Mouse (Mus musculus) cerebellum, adult 11 months (tissue): ENCODE measurements around the gene Snrpc.

Experiments
- DNase-seq: peaks from one replicate; pipeline ENCODE4 v3.0.0; 2022

Gene Snrpc

DNA sequence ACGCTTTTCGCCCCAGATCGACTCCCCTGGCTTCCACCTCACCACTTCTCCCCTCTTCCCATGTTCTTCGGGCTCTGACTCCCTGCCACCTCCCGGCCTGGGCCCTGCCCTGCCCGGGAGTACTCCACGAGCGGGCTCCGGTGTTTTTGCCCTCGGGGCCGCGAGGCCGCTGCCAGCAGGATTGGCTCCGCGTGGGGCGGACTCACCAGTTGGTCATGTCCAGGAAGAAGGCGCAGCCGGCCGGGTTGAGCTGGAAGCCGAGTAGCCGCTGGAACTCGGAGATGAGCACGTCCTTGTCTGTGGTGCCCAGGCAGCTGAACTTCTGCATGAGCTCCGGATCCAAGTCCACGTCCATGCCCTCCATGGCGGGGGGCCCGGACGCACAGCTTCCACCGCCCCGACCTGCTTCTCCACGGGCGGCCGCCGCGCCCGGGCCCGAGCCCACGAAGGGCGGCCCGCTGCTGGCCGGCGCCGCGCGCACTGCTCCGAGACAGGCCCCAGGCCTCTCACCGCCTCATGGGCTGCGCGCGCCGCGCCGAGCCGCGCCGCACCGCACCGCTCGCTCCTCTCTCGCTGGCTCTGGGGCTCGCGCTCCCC, 17.9 kb upstream of the Snrpc start:
- DNase-seq, result peak; percentile 66

DNA sequence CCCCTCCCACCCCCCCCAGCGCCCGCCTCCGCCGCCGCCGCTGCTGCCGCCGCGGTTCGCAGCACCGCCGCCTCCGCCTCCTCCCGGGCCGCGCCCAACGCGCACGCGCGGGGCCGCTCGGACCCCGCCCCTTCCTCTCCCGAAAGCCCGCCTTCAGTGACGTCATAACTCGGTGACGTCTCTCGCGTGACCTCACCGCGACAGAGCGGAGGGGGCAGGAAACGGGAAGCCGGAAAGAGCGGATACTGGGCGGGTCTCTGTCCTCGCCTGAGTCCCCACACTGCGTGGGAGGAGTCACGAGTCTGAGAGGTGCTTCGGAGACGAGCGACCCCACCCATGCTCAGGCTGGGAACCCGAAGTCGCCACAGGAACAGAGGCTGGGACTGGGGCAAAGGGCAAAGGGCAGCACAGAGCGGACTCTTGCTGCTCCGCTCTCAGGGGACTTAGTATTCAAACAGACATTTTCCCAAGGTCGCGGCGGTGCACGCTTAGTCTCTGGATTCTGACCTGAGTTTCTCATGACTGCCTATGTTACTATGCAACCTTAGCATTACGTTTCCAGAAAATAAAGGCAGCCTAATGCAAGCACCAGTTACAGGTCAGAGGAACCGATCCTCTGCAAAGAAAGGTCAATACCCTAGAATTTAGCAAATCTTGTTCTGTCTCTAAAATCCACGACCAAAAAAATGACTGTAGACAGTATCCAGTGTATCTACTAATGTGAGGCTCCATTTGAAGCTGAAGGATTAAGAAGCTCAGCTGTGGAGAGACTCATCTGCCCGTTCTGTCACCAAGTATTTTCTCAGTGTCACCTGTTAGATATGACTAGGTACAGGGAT, 17.2 kb upstream of the Snrpc start, which contains the start of gene D17Wsu92e:
Gene D17Wsu92e (minus strand): TSS at position 81 of the 839 bp plus-strand sequence.
- DNase-seq, result peak; percentile 98

DNA sequence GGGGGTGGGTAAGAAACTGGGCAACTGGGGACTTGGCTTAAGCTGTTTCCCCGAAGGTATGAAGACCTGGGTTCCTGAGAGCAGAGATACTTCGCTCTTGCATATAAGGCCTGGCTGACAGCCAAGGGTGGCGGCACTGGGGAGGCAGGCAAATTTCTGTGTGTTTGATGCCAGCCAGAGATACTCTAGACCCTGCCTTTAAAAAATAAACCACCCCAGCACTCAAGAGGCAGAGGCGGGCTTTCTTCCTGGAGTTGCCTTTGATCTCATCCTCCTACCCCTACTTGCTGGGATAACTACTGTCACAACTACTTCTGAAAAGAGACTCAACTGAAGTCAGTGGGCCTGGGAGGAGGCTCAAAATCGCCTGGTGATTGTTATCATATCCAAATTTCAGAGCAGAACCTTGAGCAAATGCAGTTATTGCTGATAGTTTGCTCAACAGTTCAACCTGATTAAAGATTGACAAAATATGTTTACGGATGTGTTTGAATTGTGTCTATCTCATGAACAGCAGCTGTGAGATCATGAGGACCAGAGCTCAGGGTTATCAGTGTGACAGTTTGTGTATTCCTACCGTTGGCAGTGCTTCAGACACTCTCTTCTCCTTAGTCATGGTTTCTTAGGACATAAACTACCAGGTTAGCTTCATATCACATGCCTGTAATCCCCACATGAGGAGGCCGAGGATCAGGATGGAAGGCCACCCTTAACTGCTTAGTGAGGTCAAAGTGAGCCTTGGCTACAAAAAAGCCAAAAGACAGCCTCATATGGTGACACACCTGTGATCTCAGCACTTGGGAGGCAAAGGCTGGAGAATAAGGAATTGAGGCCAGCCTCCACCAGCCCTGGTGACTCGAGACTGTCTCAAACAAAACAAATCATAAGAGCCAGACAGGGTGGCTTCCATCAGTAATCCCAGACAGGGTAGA, 16.3 kb upstream of the Snrpc start:
- peak; percentile 48 for DNase-seq

GRCm38 (mm10) chr17:27823142-27823905, 14.6 kb upstream of the Snrpc start:
- DNase-seq, result no peak

- DNase-seq, result no peak
Observed at GRCm38 (mm10) chr17:27824941-27825340, 13.0 kb upstream of the Snrpc start.

GRCm38 (mm10) chr17:27825539-27825938, 12.4 kb upstream of the Snrpc start:
- no peak for DNase-seq

DNA sequence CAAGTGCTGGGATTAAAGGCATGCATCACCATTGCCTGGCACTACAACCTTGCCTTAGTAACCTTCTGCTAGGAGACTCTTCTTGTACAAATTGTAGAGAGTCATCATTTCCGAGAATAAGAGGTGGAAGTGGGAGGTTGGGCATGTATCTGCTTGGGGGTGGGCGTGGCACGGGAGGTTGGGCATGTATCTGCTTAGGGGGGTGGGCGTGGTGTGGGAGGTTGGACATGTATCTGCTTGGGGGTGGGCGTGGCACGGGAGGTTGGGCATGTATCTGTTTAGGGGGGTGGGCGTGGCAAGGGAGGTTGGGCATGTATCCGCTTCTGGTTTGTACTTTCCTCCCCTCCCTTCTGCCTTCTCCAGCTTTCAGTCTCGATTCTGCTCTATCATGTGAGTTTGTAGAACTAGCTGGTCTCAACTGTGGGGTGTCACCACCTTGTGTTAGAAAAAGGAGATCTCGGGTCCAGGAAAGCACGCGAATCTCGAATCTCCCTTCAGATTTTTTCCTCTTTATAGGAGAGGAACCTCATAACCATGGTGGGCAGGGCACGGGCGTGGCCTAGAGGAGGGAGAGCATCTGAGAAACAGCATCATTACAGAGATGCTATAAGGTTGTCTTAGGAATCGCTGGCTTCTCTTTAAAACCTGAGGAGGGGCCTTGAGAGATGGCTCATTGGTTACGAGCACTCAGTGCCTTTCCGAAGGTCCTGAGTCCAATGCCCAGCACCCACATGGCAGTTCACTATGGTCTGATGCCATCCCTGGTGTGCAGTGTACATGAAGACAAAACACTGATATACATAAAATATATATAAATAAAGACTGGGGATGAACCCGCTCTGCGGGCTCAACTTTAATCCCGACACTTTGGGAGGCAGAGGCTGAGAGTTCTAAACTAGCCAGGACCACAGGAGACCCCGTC, 11.7 kb upstream of the Snrpc start:
- no peak for DNase-seq

DNA sequence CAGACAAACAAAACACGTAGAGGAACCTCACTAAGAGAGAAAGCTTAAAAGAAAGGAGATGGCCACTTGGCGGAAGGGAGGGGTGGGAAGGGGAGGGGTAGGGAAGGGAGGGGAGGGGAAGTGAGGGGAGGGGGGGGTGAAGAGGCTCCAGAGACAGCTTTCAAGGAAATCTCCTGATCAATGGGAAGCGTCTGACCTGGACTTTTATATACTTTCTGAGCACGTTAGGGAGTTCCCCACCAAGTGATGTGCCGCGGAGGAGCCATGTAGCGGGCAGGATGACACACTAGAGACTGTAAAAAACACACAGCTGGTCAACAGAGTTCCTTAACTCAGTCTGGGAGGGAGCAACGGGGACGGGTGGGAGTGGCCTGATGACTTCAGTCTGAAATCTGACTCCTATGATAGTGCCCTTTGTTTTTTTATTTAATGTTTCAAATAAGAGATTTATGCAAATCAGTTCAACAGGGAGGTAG, 11.0 kb upstream of the Snrpc start:
- DNase-seq, result no peak

GRCm38 (mm10) chr17:27827511-27827910, 10.4 kb upstream of the Snrpc start:
- DNase-seq, result no peak

GRCm38 (mm10) chr17:27830411-27830810, 7.5 kb upstream of the Snrpc start:
- no peak for DNase-seq

- peak; percentile 92 for DNase-seq
Observed at GRCm38 (mm10) chr17:27839469-27840252, 1.7 kb downstream of the Snrpc start.

- DNase-seq, result no peak
Observed at GRCm38 (mm10) chr17:27848351-27848750, 10.4 kb downstream of the Snrpc start.

- DNase-seq, result no peak
Observed at GRCm38 (mm10) chr17:27851076-27851475, 13.1 kb downstream of the Snrpc start.

GRCm38 (mm10) chr17:27856265-27856797, 18.4 kb downstream of the Snrpc start, which contains the start of gene Uhrf1bp1:
Gene Uhrf1bp1 (plus strand): TSS chr17:27856441.
- DNase-seq, result peak; percentile 74

- no peak for DNase-seq
Observed at GRCm38 (mm10) chr17:27856798-27857648, 19.1 kb downstream of the Snrpc start.

DNA sequence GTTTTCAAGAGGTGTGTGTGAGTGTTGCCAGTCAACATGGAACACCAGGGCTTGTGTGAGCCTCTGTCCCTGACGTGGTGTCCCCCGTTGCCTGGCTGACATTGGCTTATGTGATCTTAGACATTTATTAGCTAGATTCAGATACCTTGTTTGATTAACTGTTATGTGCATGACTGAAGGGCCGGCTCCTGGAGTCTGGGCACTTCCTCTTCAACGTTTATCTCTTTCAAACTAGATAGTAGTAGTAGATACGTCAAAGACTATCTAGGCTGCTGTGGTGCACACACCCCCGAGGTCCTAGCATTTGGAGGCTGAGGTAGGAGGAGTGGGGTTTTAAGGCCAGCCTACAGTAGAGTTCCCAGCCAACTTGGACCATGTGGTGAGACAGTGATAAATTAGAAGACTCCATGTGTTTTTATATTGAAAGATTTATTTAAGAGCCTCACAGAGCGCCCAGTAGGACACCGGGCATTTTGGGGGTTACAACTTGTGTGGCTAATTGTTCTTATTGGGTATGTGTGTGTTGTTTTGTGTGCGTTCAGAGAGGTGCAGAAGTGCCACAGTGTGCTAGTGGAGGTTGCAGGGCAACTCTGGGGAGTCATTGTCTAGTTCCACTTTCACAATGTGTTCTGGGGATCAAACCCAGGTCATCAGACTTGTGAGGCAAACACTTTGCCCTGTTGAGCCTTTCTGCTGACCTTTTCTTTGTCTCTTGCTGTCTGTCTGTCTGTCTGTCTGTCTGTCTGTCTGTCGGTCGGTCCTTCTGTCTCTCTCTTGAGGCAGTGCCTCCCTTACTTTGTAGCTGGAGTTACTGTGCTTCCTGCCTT, 19.9 kb downstream of the Snrpc start:
- DNase-seq, result no peak

DNA sequence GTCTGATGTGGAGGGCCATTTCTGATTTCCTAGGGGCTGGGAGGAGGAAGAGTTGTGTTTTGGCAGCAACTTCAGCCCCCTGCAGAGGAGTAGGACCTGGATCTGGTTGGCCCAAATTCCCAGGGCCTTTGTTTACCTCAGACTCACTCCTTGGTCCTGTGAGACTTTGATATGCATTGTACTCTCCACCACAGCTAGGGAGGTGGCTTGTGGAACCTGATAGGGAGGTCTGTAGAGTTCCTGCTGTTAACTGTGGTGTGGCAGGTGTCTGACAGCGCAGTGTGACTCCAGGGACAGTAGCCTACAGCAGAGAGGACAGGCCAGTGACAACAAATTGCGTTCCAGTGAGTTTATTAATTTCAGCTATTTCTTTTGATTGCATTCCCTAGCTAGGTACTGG, 21.2 kb downstream of the Snrpc start:
- DNase-seq, result no peak

DNA sequence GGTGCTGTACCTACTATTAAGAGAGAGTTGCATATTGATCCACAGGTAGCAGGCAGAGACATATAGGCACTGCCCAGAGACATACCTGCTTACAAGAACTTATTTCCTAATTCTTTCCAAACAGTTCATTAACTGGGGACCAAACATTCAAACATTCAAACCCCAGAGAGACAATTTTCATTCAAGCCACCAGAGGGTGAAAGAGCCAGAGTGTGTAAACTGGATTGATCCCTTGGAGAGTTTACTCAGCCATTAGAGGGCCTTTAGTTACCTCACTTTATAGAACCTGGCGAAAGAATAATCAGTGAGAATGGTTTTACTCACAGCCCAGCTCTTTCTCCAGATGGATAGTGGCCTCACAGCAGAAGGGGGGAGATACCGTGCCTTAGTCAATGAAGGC, 27.5 kb downstream of the Snrpc start:
- DNase-seq, result no peak
